Mouse (Mus musculus): Measurements from ENCODE around the gene 1700025C18Rik. TPM values are rescaled to one million over a fixed set of nuclear protein-coding genes. Genes with fewer than 3 reads are reported as not detected.

1700025C18Rik gene
- total and polyA plus RNA-seq, 3 experiments = not detected

DNA sequence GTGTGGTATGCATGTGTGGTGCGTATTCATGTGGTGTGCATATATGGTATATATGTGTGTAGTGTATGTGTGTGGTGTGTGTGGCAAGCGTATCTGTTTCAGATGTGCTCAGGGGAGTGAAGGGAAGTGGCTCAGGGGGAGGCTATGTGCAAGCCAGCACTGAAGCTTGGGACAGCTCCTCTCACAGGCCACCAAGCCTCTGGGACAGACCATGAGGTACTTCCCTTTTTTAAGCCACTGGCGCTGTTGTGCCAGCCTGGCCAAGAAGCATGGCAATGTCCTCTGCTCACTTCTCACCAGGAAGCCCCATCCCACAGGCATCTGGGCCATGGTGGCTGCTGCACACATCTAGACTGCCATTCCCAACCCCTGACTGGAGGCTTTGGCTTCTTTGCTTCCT lies 12.4 kb upstream of the 1700025C18Rik start:
- H3K9ac ChIP-seq (ENCODE audit: low read depth, low read length) = no peak overlapping the region
- no peak overlapping the region for H3K27ac ChIP-seq
- TF ChIP-seq CTCF (IDR thresholded peaks at IDR 0.05) (no peak), EP300 (IDR thresholded peaks at IDR 0.05; ENCODE audit: insufficient read depth, low read depth, low read length) (no peak), POLR2A (IDR thresholded peaks at IDR 0.05; ENCODE audit: insufficient read depth, low read depth, low read length) (no peak)
- H3K4me3 ChIP-seq = no peak overlapping the region
- no peaks in the 10 kb centered on the region for H3K4me1 ChIP-seq (ENCODE audit: control insufficient read depth, insufficient read depth, low read length)
- H3K27me3 ChIP-seq (ENCODE audit: control insufficient read depth, insufficient read depth, low read length) = no peaks in the 10 kb centered on the region
- H3K36me3 ChIP-seq (ENCODE audit: control insufficient read depth, insufficient read depth, low read length) = no peaks in the 10 kb centered on the region
- no peaks in the 10 kb centered on the region for H3K79me2 ChIP-seq (replicated peaks; ENCODE audit: control insufficient read depth, insufficient read depth, low read length)
- intact Hi-C loops (cut with DNase I) = no loop called here
- DNase-seq = no peak
- WGBS = 63% methylated on average over 3 of the region's 3 CpGs

DNA sequence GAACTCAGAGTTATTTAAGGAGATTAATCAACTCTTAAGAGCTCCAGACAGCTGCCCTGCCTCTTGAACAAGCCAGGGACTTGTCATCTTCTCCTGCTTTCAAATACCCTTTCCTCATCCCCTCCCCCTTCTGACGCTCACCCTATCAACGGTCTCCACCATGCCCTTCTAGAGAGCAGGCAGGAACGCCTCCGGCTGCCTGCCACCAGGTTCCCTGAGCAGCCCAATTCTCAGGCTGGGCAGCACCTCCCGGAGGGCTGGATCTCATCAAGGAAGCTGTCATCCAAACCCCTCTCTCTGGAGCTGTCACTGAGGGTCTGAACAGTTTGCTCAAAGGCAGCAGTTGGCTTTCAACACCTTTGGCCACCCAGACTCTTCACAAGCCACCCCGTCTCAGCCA lies 10.2 kb upstream of the 1700025C18Rik start:
- no peak for TF ChIP-seq CTCF (IDR thresholded peaks at IDR 0.05)
- TF ChIP-seq POLR2A (IDR thresholded peaks at IDR 0.05; ENCODE audit: insufficient read depth, low read depth, low read length) = no peak
- TF ChIP-seq EP300 (IDR thresholded peaks at IDR 0.05; ENCODE audit: insufficient read depth, low read depth, low read length) = no peak
- WGBS = 10% methylated on average over 6 of the region's 6 CpGs

DNA sequence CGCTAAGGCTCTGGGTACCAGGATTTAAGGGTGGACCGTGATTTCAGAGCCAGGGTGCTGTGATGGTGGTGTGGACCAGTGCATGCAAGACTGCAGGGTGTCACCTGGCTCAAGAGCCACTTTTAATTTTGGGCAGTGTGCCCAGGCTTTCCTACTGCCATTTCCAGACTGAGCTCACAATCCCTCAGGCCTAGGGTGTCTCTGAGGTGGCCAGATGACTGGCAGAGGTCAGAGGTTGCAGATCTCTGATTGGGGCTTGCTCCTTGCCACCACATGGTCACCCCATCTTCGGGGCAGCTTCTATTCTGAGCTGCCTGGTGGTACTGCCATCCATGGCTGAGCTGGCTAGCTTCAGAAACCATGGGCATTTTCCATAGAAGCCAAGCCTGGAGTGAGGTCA lies 8.3 kb upstream of the 1700025C18Rik start:
- Histone ChIP-seq H3K4me3 (no peak overlapping the region), H3K27me3 (ENCODE audit: control insufficient read depth, insufficient read depth, low read length) (no peaks in the 10 kb centered on the region), H3K27ac (no peak overlapping the region), H3K9ac (ENCODE audit: low read depth, low read length) (no peak overlapping the region), H3K36me3 (ENCODE audit: control insufficient read depth, insufficient read depth, low read length) (no peaks in the 10 kb centered on the region), H3K79me2 (replicated peaks; ENCODE audit: control insufficient read depth, insufficient read depth, low read length) (no peaks in the 10 kb centered on the region), H3K4me1 (ENCODE audit: control insufficient read depth, insufficient read depth, low read length) (no peaks in the 10 kb centered on the region)
- no peak for TF ChIP-seq CTCF (IDR thresholded peaks at IDR 0.05)
- TF ChIP-seq POLR2A (IDR thresholded peaks at IDR 0.05; ENCODE audit: insufficient read depth, low read depth, low read length) = no peak
- TF ChIP-seq EP300 (IDR thresholded peaks at IDR 0.05; ENCODE audit: insufficient read depth, low read depth, low read length) = no peak
- peak in 1 of 2 experiments; percentile 33 for DNase-seq
- intact Hi-C loops (cut with DNase I) = no loop called here
- WGBS = 68% methylated on average over 3 of the region's 3 CpGs

More for the DNA sequence above, 10.2 kb upstream of the 1700025C18Rik start:
- intact Hi-C loops (cut with DNase I) = no loop called here
- Histone ChIP-seq H3K4me3 (no peak overlapping the region), H3K27ac (no peak overlapping the region), H3K9ac (ENCODE audit: low read depth, low read length) (no peak overlapping the region), H3K36me3 (ENCODE audit: control insufficient read depth, insufficient read depth, low read length) (no peaks in the 10 kb centered on the region), H3K4me1 (ENCODE audit: control insufficient read depth, insufficient read depth, low read length) (no peaks in the 10 kb centered on the region), H3K27me3 (ENCODE audit: control insufficient read depth, insufficient read depth, low read length) (no peaks in the 10 kb centered on the region), H3K79me2 (replicated peaks; ENCODE audit: control insufficient read depth, insufficient read depth, low read length) (no peaks in the 10 kb centered on the region)
- DNase-seq = no peak

DNA sequence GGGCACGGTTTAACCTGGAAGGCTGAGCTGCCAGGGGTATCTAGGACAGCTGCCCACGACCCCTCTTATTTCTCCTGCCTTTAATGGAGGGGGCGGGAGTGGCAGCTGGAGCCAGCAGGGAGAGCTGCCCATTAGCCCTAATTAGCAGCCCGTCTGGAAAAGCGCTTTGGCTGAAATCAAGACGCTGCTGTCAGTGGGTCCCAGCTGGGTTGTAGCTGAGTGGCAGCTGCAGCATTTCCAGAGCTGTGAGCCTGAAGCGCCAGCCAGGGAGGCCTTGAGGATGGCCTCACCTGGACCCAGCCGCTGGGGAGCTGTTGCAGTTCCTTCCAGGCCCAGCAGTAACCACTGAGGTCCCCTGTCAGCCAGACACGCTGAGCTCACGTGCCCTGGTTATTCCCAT lies 5.8 kb upstream of the 1700025C18Rik start:
- no peaks in the 10 kb centered on the region for H3K27me3 ChIP-seq (ENCODE audit: control insufficient read depth, insufficient read depth, low read length)
- no peak for DNase-seq
- no peaks in the 10 kb centered on the region for H3K4me1 ChIP-seq (ENCODE audit: control insufficient read depth, insufficient read depth, low read length)
- no peak overlapping the region for H3K4me3 ChIP-seq
- no peaks in the 10 kb centered on the region for H3K36me3 ChIP-seq (ENCODE audit: control insufficient read depth, insufficient read depth, low read length)
- H3K27ac ChIP-seq = no peak overlapping the region
- 19% methylated on average over 10 of the region's 10 CpGs for WGBS
- TF ChIP-seq CTCF (IDR thresholded peaks at IDR 0.05) (no peak), POLR2A (IDR thresholded peaks at IDR 0.05; ENCODE audit: insufficient read depth, low read depth, low read length) (no peak), EP300 (IDR thresholded peaks at IDR 0.05; ENCODE audit: insufficient read depth, low read depth, low read length) (no peak)
- intact Hi-C loops (cut with DNase I) = no loop called here
- no peak overlapping the region for H3K9ac ChIP-seq (ENCODE audit: low read depth, low read length)
- no peaks in the 10 kb centered on the region for H3K79me2 ChIP-seq (replicated peaks; ENCODE audit: control insufficient read depth, insufficient read depth, low read length)

DNA sequence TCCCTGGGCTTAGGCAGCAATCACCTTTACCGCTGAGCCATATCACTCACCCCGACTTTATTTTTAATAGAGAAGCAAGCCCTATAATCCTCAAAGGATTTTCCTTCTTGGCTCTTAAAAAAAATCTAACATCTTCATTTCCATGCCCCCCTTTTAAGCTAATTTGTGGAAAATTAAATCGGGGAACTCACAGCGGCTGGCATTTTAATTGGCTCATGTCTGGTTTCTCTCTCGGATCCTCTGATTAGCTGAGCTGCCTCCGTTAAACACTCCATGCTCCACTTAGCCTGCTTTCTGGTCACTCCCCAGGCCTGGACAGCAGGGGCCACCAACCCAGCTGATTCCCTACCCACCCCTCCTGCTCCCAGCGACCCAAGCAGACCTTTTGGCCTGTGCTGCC lies 1.8 kb upstream of the 1700025C18Rik start:
- Histone ChIP-seq H3K4me1 (ENCODE audit: control insufficient read depth, insufficient read depth, low read length) (no peaks in the 10 kb centered on the region), H3K27me3 (ENCODE audit: control insufficient read depth, insufficient read depth, low read length) (peaks cover 4% of the 10 kb centered on the region; the same call in 1 of the 2 replicates), H3K4me3 (no peak overlapping the region), H3K27ac (no peak overlapping the region), H3K9ac (ENCODE audit: low read depth, low read length) (no peak overlapping the region), H3K36me3 (ENCODE audit: control insufficient read depth, insufficient read depth, low read length) (no peaks in the 10 kb centered on the region), H3K79me2 (replicated peaks; ENCODE audit: control insufficient read depth, insufficient read depth, low read length) (no peaks in the 10 kb centered on the region)
- intact Hi-C loops (cut with DNase I) = no loop called here
- WGBS = 75% methylated on average over 7 of the region's 7 CpGs
- TF ChIP-seq CTCF (IDR thresholded peaks at IDR 0.05) (no peak), POLR2A (IDR thresholded peaks at IDR 0.05; ENCODE audit: insufficient read depth, low read depth, low read length) (no peak), EP300 (IDR thresholded peaks at IDR 0.05; ENCODE audit: insufficient read depth, low read depth, low read length) (no peak)
- no peak for DNase-seq

DNA sequence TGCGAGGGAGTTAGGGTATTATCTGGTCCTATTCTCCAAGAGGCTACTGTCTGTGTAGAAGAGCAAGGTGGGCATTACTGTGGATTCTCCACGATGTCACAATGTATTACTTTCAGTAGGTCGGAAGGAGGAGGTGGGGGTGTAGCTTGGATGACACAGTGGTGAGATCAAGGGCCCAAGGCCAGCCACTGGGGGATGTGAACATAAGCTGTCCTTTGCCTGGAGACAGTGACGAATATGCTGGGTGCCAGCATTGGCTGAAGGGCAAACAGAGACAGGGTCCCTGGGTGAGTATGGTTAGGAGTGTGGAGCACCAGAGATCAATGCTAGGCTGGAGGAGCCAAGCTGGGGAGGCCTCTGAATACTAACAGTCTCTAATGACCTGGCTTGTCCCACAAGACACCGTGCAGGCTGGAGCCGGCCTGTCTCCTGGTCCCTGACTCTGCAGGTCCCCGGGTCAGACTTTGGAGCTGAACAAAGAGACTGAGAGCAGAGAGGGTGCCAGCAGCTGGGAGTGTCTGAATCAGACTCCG lies 949 bp upstream of the 1700025C18Rik start:
- no peaks in the 10 kb centered on the region for H3K4me1 ChIP-seq (ENCODE audit: control insufficient read depth, insufficient read depth, low read length)
- H3K79me2 ChIP-seq (replicated peaks; ENCODE audit: control insufficient read depth, insufficient read depth, low read length) = no peaks in the 10 kb centered on the region
- intact Hi-C loops (cut with DNase I) = no loop called here
- no peak for DNase-seq
- no peak overlapping the region for H3K27ac ChIP-seq
- no peak overlapping the region for H3K4me3 ChIP-seq
- H3K27me3 ChIP-seq (ENCODE audit: control insufficient read depth, insufficient read depth, low read length) = peaks cover 4% of the 10 kb centered on the region; the same call in 1 of the 2 replicates
- no peaks in the 10 kb centered on the region for H3K36me3 ChIP-seq (ENCODE audit: control insufficient read depth, insufficient read depth, low read length)
- H3K9ac ChIP-seq (ENCODE audit: low read depth, low read length) = no peak overlapping the region
- WGBS = 75% methylated on average over 8 of the region's 8 CpGs
- TF ChIP-seq EP300 (IDR thresholded peaks at IDR 0.05; ENCODE audit: insufficient read depth, low read depth, low read length) (no peak), POLR2A (IDR thresholded peaks at IDR 0.05; ENCODE audit: insufficient read depth, low read depth, low read length) (no peak), CTCF (IDR thresholded peaks at IDR 0.05) (no peak)
